Mouse (Mus musculus): Measurements from ENCODE around the gene Hcst. TPM values are rescaled to one million over a fixed set of nuclear protein-coding genes. Genes with fewer than 3 reads are reported as not detected.
A peak's percentile ranks its signal among the peaks of the same experiment; 100 is the strongest.

The Hcst gene
- total RNA-seq, 2 experiments from 2014 or later, result 1.5 TPM; not detected in 1

GRCm38 (mm10) chr7:30393631-30394030 is 26.0 kb downstream of the Hcst start:
- no peak overlapping the region for H3K4me3 ChIP-seq
- DNase-seq (ENCODE audit: low spot score in 2 of 2), result no peak
- peak overlapping the region; percentile 24; the same call in 1 of the 2 replicates for H3K27ac ChIP-seq
- TF ChIP-seq CTCF (conservative IDR thresholded peaks at IDR 0.05), result no peak

- TF ChIP-seq CTCF (conservative IDR thresholded peaks at IDR 0.05), result no peak
- no peak overlapping the region for H3K27ac ChIP-seq
- DNase-seq (ENCODE audit: low spot score in 2 of 2), result no peak
- H3K4me3 ChIP-seq, result no peak overlapping the region
These were observed 26.7 kb downstream of the Hcst start for GRCm38 (mm10) chr7:30392746-30393520.

- H3K4me3 ChIP-seq, result no peak overlapping the region
- DNase-seq (ENCODE audit: low spot score in 2 of 2), result no peak
- TF ChIP-seq CTCF (conservative IDR thresholded peaks at IDR 0.05), result no peak
- H3K27ac ChIP-seq, result no peak overlapping the region
These were observed 35.5 kb downstream of the Hcst start for GRCm38 (mm10) chr7:30384106-30384505.

- no peak overlapping the region for H3K27ac ChIP-seq
- no peak for TF ChIP-seq CTCF (conservative IDR thresholded peaks at IDR 0.05)
- no peak overlapping the region for H3K4me3 ChIP-seq
- no peak for DNase-seq (ENCODE audit: low spot score in 2 of 2)
These were observed 39.6 kb downstream of the Hcst start for GRCm38 (mm10) chr7:30380061-30380460.

- Histone ChIP-seq H3K4me3 (peak overlapping the region; percentile 55), H3K27ac (peak overlapping the region; percentile 96)
- peak; percentile 96 for TF ChIP-seq CTCF (conservative IDR thresholded peaks at IDR 0.05)
- peak; percentile 93 to 97 for DNase-seq (ENCODE audit: low spot score in 2 of 2)
These were observed 46.1 kb downstream of the Hcst start for GRCm38 (mm10) chr7:30373501-30373962.

Other genes starting within 250 kb of the Hcst start
- gene Cox7a1, start 235.7 kb downstream of the Hcst start, total RNA-seq (2021), result 1 to 10 TPM; 3.5 to 5.9 TPM
- gene Capns1, start 221.0 kb downstream of the Hcst start, total RNA-seq (2021), result 100 to 1,000 TPM; 213 to 224 TPM
- gene Polr2i, start 187.9 kb downstream of the Hcst start, total RNA-seq (2021), result 10 to 100 TPM; 59.6 to 59.8 TPM
- 100 to 1,000 TPM; 113 to 116 TPM for gene Tbcb, start 187.6 kb downstream of the Hcst start, total RNA-seq (2021)
- gene Ovol3, start 184.1 kb downstream of the Hcst start, total RNA-seq (2021), result not detected
- gene Thap8, start 139.8 kb downstream of the Hcst start, total RNA-seq (2021), result under 1 TPM; 0.44 to 0.56 TPM
- gene Wdr62, start 139.4 kb downstream of the Hcst start, total RNA-seq (2021), result 1 to 10 TPM in 1 of 2 experiments, under 1 TPM in 1; 1.00 to 1.4 TPM
- 100 to 1,000 TPM; 453 to 474 TPM for gene Clip3, start 128.1 kb downstream of the Hcst start, total RNA-seq (2021)
- 10 to 100 TPM; 50.8 to 51.8 TPM for gene Alkbh6, start 111.1 kb downstream of the Hcst start, total RNA-seq (2021)
- gene Syne4, start 105.0 kb downstream of the Hcst start, total RNA-seq (2021), result 10 to 100 TPM in 1 of 2 experiments, 1 to 10 TPM in 1; 9.4 to 14.2 TPM
- gene E130208F15Rik, start 98.1 kb downstream of the Hcst start, total RNA-seq (2021), result under 1 TPM; 0.41 to 0.81 TPM
- gene Sdhaf1, start 96.0 kb downstream of the Hcst start, total RNA-seq (2021), result 1 to 10 TPM; 6.7 to 7.3 TPM
- 10 to 100 TPM; 32.4 to 34.6 TPM for gene Lrfn3, start 57.1 kb downstream of the Hcst start, total RNA-seq (2021)
- gene Tyrobp, start 6.1 kb downstream of the Hcst start, total RNA-seq (2021), result 10 to 100 TPM; 26.7 to 32.6 TPM
- gene Nfkbid, start 1.9 kb upstream of the Hcst start, total RNA-seq (2021), result 1 to 10 TPM; 2.8 to 3.0 TPM
- 1,000 to 10,000 TPM; 1,283 to 1,305 TPM for gene Aplp1, start 25.7 kb upstream of the Hcst start, total RNA-seq (2021)
- 10 to 100 TPM; 15.0 to 20.4 TPM for gene Kirrel2, start 37.8 kb upstream of the Hcst start, total RNA-seq (2021)
- gene Nphs1, start 38.5 kb upstream of the Hcst start, total RNA-seq (2021), result 1 to 10 TPM; 1.2 to 1.3 TPM
- not detected for gene Prodh2, start 73.8 kb upstream of the Hcst start, total RNA-seq (2021)
- 100 to 1,000 TPM; 101 to 119 TPM for gene Arhgap33, start 115.2 kb upstream of the Hcst start, total RNA-seq (2021)
- gene Hspb6, start 132.3 kb upstream of the Hcst start, total RNA-seq (2021), result 1 to 10 TPM; 2.7 to 4.8 TPM
- gene Proser3, start 132.4 kb upstream of the Hcst start, total RNA-seq (2021), result 1 to 10 TPM; 4.0 to 4.1 TPM
- gene Lin37, start 140.0 kb upstream of the Hcst start, total RNA-seq (2021), result 10 to 100 TPM; 45.5 to 47.6 TPM
- 10 to 100 TPM; 71.4 to 90.8 TPM for gene U2af1l4, start 143.4 kb upstream of the Hcst start, total RNA-seq (2021)
- gene Gm49396, start 143.5 kb upstream of the Hcst start, total RNA-seq (2021), result 10 to 100 TPM in 1 of 2 experiments, 1 to 10 TPM in 1; 9.0 to 11.4 TPM
- 10 to 100 TPM; 79.9 to 92.3 TPM for gene Psenen, start 143.8 kb upstream of the Hcst start, total RNA-seq (2021)
- 1 to 10 TPM; 6.4 to 6.5 TPM for gene Igflr1, start 145.6 kb upstream of the Hcst start, total RNA-seq (2021)
- gene Kmt2b, start 168.9 kb upstream of the Hcst start, total RNA-seq (2021), result 10 to 100 TPM; 49.8 to 57.5 TPM
- not detected for gene Zbtb32, start 179.1 kb upstream of the Hcst start, total RNA-seq (2021)
- gene Upk1a, start 193.0 kb upstream of the Hcst start, total RNA-seq (2021), result under 1 TPM in 1 of 2 experiments, not detected in 1; 0.69 TPM
- 100 to 1,000 TPM; 552 to 568 TPM for gene Cox6b1, start 206.3 kb upstream of the Hcst start, total RNA-seq (2021)
- not detected for gene Etv2, start 216.0 kb upstream of the Hcst start, total RNA-seq (2021)
- 10 to 100 TPM; 69.5 to 72.6 TPM for gene Rbm42, start 230.5 kb upstream of the Hcst start, total RNA-seq (2021)
- gene Haus5, start 245.1 kb upstream of the Hcst start, total RNA-seq (2021), result 1 to 10 TPM; 6.6 to 6.8 TPM